Mouse (Mus musculus) lung, postnatal 0 days (tissue): ENCODE measurements at regions not wholly inside any gene's neighbourhood (a gene's known extent, or its start where the extent isn't known, plus 50 kb on each side); places are given as distances from the start of the nearest gene placed in this dataset.

Experiments
- ATAC-seq: fragments of 200-750 bp; cut with Nextera tagmentation; 2 replicates; pipeline ENCODE4 v1.8.0; 2017; ENCODE audit warnings: moderate library complexity
- DNase-seq: peaks from one replicate; pipeline ENCODE4 v3.0.0-alpha.2; 2016; ENCODE audit warnings: low spot score
- H3K27ac ChIP-seq: fragments of 300-500 bp; sonication (generic); 2 replicates; pipeline ENCODE4 v1.5.1; 2014; ENCODE audit warnings: antibody characterized with exemption, mild to moderate bottlenecking, low read length, mixed read lengths
- H3K27me3 ChIP-seq: fragments of 300-500 bp; sonication (generic); replicated peaks from 2 replicates; pipeline ENCODE4 v1.6.1; 2014; ENCODE audit warnings: low read length, mixed read lengths; ENCODE audit not compliant: insufficient read depth
- H3K36me3 ChIP-seq: fragments of 300-500 bp; sonication (generic); 2 replicates; pipeline ENCODE4 v1.6.1; 2014; ENCODE audit warnings: low read length, mixed read lengths; ENCODE audit not compliant: insufficient read depth
- H3K4me1 ChIP-seq: fragments of 300-500 bp; sonication (generic); 2 replicates; pipeline ENCODE4 v1.6.1; 2014; ENCODE audit warnings: antibody characterized with exemption, low read depth, low read length, mixed read lengths; ENCODE audit not compliant: insufficient read depth
- H3K4me2 ChIP-seq: fragments of 300-500 bp; sonication (generic); replicated peaks from 2 replicates; pipeline ENCODE4 v1.6.1; 2014; ENCODE audit warnings: low read depth, mild to moderate bottlenecking, low read length, moderate library complexity, mixed read lengths
- H3K4me3 ChIP-seq: fragments of 300-500 bp; sonication (generic); 2 replicates; pipeline ENCODE4 v1.5.1; 2014; ENCODE audit warnings: low read depth, low read length
- H3K9ac ChIP-seq: fragments of 300-500 bp; sonication (generic); replicated peaks from 2 replicates; pipeline ENCODE4 v1.6.1; 2014; ENCODE audit warnings: low read depth, mild to moderate bottlenecking
- H3K9me3 ChIP-seq: fragments of 300-500 bp; sonication (generic); 2 replicates; pipeline ENCODE4 v1.6.1; 2016; ENCODE audit warnings: low read length, mixed read lengths
- CTCF ChIP-seq: IDR thresholded peaks from 2 replicates; pipeline ENCODE4 v1.5.1; 2016; ENCODE audit warnings: antibody characterized with exemption, mild to moderate bottlenecking
- EP300 ChIP-seq: IDR thresholded peaks from 2 replicates; pipeline ENCODE4 v1.6.1; 2016; ENCODE audit warnings: antibody characterized with exemption, mild to moderate bottlenecking, control low read depth
- WGBS: fragments of 180-500 bp; shearing (Covaris S2); extraction: QIAGEN DNeasy Blood & Tissue Kit; methylation state at CpG from one replicate; pipeline ENCODE4 v1.1.7; 2014; 5-methylcytosine and 5-hydroxymethylcytosine counted together

DNA sequence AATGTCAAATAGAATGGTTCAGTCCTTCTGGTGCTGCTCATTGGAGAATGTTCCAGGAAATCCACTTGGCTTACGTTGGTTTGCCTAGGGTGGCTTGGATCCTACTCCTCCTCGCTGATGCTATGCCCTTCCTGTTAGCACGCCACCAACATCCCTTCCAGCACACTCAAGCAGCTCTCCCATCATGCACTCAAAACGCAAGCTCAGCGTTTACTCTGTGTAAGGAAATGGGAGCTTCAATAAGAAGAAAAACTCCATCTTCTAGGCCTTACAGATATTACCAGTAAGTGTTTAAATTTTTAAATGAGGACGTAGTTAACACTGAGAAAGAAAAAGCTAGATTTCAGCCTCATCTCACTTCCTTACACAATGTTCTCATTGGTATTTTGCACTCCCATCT, 523.7 kb downstream of the Gpam start:
- DNase-seq (no peak), ATAC-seq (no peak)
- Histone ChIP-seq H3K4me2 (no peak overlapping the region), H3K9me3 (no peaks in the 10 kb centered on the region), H3K4me3 (no peak overlapping the region), H3K27me3 (no peaks in the 10 kb centered on the region), H3K27ac (no peak overlapping the region), H3K4me1 (no peaks in the 10 kb centered on the region), H3K36me3 (no peaks in the 10 kb centered on the region), H3K9ac (no peak overlapping the region)
- TF ChIP-seq EP300 (no peak), CTCF (no peak)
- WGBS = 70% methylated on average over 6 of the region's 6 CpGs

- ATAC-seq (no peak), DNase-seq (no peak)
- no peaks in the 10 kb centered on the region for H3K27me3 ChIP-seq
- no peaks in the 10 kb centered on the region for H3K4me1 ChIP-seq
- no peak overlapping the region for H3K9ac ChIP-seq
- 45% methylated on average over 1 of the region's 1 CpGs for WGBS
- H3K4me3 ChIP-seq = no peak overlapping the region
- H3K27ac ChIP-seq = no peak overlapping the region
- H3K4me2 ChIP-seq = no peak overlapping the region
- TF ChIP-seq CTCF (no peak), EP300 (no peak)
- no peaks in the 10 kb centered on the region for H3K9me3 ChIP-seq
- H3K36me3 ChIP-seq = no peaks in the 10 kb centered on the region
Measured at GRCm38 (mm10) chr19:54605346-54605745, 521.7 kb downstream of the Gpam start.

DNA sequence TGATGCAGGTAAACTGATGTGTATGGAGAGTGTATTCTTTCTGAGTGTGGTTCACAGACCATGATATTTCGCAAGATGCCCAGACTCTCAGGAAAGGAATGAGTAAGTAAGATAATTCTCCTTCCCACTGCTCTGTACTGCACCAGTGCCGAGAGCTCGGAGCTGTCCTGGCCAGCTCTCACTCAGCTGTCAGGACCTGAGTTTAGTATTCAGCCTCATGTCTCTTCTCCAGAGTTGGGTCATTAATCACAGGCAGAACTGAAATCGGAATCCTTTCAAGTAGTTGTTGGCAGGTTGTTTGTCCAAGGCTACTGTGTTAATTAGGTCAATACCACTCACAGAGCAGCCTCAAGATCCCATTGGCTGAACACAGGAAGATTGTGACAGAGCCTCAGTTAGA, 510.1 kb downstream of the Gpam start:
- Histone ChIP-seq H3K4me2 (no peak overlapping the region), H3K9ac (no peak overlapping the region), H3K4me3 (no peak overlapping the region), H3K36me3 (no peaks in the 10 kb centered on the region), H3K27me3 (no peaks in the 10 kb centered on the region), H3K9me3 (no peaks in the 10 kb centered on the region), H3K27ac (no peak overlapping the region), H3K4me1 (no peaks in the 10 kb centered on the region)
- DNase-seq (no peak), ATAC-seq (no peak)
- TF ChIP-seq EP300 = no peak
- 26% methylated on average over 4 of the region's 4 CpGs for WGBS
